Mouse (Mus musculus) Patski (cell line): ENCODE data around the gene Nnmt. TPM values are rescaled to one million over a fixed set of nuclear protein-coding genes. Genes with fewer than 3 reads are reported as not detected.
A peak's percentile ranks its signal among the peaks of the same experiment; 100 is the strongest.

Experiments used
- ATAC-seq: fragments of 100-300 bp; one replicate; pipeline ENCODE4 v1.8.0; 2021
- CTCF ChIA-PET: fragments of 350-600 bp; sonication (Branson Sonifier 250); formaldehyde crosslinking; loops from one replicate; lab custom pipeline; 2022; ENCODE audit warnings: inconsistent platforms; lab: Charles Lee
- POLR2A ChIA-PET: fragments of 350-600 bp; sonication (Branson Sonifier 250); formaldehyde crosslinking; loops from one replicate; lab custom pipeline; 2022; ENCODE audit warnings: antibody characterized with exemption, inconsistent platforms; lab: Charles Lee
- DNase-seq: peaks from one replicate; pipeline ENCODE4 v3.0.0-alpha.2; 2011; ENCODE audit warnings: low read depth, low spot score
- H3K27me3 ChIP-seq: fragments of 371-371 bp; one replicate; pipeline ENCODE4 v1.5.1; 2021
- CTCF ChIP-seq: fragments of 100-300 bp; IDR thresholded peaks from one replicate; pipeline ENCODE4 v1.5.1; 2021
- in situ Hi-C: fragments of 300-500 bp; cut with MboI; formaldehyde crosslinking; loops from 3 replicates; pipeline ENCODE4 v1.11.1; 2018; ENCODE audit warnings: low pct_unique_long_range_greater_than_20kb, mixed read lengths
- polyA plus RNA-seq: library from polyadenylated mRNA; unstranded; gene quantifications from one replicate; pipeline ENCODE4 v1.2.3, GENCODE M21; 2021

The Nnmt gene
- polyA plus RNA-seq, 1 experiment from 2014 or later = 28.4 TPM

DNA sequence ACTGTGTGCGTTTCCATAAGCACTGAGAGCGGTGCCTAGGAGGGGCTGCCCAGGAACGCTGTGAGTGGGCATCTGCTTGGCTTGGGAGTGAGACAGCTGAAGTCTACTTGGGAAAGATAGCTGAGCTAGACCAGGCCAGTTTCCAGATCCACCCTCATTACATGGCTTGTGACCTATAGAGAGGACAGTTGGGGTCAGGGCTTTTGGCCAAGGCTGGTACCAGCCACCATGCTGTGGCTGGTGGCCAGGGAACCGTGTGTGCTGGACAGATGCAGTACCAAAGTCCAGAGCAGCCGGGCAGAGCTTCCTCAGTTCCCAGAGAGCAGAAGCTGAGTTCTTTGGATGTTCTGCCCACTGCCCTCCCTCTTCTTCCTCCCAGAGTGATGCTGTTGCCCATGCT, 7.6 kb upstream of the Nnmt start:
- DNase-seq = no peak

DNA sequence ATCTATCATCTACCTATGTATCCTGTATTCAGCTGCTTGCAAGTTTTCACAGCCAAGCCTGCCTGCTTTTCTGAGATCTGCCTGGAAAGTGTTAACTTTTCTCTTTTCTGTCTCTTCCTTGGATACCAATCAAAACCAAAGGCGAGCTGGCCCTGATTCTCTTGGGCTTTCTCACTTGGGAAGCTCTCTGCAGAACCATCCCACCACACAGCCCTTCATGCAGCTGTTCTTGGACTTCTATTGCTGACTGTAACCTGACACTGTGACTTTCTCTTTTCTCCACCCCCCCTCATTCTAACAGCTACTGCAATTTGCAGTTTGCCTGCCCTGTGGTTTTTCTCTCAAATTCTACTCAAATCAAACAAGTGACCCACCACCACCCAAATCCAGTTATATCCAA, 6.1 kb upstream of the Nnmt start:
- ChIA-PET POLR2A (interaction anchor here (0.6 kb wide), 1 partner anchor 185 kb away, joined by 7 read pairs; no protein-coding TSS in a partner anchor), CTCF (no interaction called here)
- no peaks in the 10 kb centered on the region for H3K27me3 ChIP-seq
- DNase-seq (no peak), ATAC-seq (no peak)
- TF ChIP-seq CTCF = no peak
- in situ Hi-C loops = loop anchor here (25.0 kb wide), 1 partner anchor 1874 kb away; no protein-coding TSS in a partner anchor

More for the DNA sequence above, 7.6 kb upstream of the Nnmt start:
- ChIA-PET POLR2A (no interaction called here), CTCF (interaction anchor here (1.2 to 1.7 kb wide), 2 partner anchors 13 to 26 kb away, joined by 3 read pairs; no protein-coding TSS in a partner anchor)
- no peak for ATAC-seq
- no peak for TF ChIP-seq CTCF
- H3K27me3 ChIP-seq = no peaks in the 10 kb centered on the region
- in situ Hi-C loops = loop anchor here (25.0 kb wide), 1 partner anchor 1875 kb away; no protein-coding TSS in a partner anchor

DNA sequence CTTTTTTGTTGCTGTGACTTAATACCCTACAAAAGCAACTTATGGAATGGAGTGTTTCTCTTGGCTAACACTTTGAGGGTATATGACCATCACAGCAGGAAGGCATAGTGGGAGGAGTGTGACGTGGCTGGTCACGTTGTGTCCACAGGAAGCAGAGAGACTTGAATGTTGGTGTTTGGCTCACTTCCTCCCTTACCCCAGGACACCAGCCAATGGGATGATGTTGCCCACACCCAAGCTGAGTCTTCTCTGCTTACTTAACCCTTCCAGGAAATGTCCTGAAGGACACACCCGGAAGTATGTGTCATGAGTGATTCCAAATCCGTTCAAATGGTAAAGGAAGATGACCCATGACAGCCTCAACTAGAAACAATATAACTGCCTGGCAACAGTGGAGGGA, 4.8 kb upstream of the Nnmt start:
- POLR2A ChIA-PET = no interaction called here
- in situ Hi-C loops = loop anchor here (10.0 to 25.0 kb wide), 2 partner anchors 115 to 1872 kb away; partner anchors contain the start of genes Gm5617 and Rbm7
- CTCF ChIA-PET = no interaction called here
- no peak for TF ChIP-seq CTCF
- no peak for ATAC-seq
- H3K27me3 ChIP-seq = no peaks in the 10 kb centered on the region
- no peak for DNase-seq

DNA sequence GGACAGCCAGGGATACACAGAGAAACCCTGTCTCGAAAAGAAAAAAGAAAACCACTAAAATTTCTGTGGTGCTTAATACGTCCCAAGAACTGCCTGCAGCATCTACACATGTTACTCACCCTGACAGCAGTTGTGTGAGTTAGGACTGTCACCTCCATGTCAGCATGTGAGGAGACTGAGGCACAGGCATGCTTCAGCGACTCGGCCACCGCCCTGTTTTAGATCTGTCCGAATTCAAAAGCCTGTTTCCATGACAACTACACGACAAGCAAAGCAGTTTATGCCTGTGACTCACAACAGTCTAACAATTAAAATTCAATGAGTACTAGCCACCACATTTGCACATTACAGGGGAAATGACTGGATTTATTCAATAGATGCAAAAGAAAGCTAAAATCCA, 2.5 kb upstream of the Nnmt start:
- in situ Hi-C loops = loop anchor here (10.0 to 25.0 kb wide), 2 partner anchors 113 to 1870 kb away; partner anchors contain the start of genes Gm5617 and Rbm7
- ChIA-PET CTCF (interaction anchor here (0.9 to 1.8 kb wide), 2 partner anchors 8 to 12 kb away, joined by 3 to 5 read pairs; no protein-coding TSS in a partner anchor), POLR2A (no interaction called here)
- H3K27me3 ChIP-seq = no peaks in the 10 kb centered on the region
- DNase-seq (no peak), ATAC-seq (no peak)
- no peak for TF ChIP-seq CTCF

DNA sequence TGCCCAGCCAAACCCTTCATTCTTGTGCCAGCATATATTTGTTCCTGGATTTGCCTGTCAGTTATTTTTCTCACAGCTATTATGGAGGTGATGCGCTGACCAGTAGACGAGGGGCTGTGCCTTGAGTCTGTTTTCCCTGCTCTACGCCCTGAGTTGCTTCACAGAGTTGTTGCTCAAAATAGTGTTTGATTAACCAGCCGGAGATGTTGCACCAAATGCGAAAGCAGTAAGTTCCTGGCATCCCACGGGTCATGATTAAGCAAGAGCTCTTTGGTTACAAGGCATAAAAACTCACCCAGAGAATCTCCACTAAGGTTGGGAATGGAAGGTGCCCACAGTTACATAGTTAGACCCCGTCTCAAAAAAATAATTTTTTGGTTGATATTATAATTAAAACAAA, 1.2 kb upstream of the Nnmt start:
- H3K27me3 ChIP-seq = no peaks in the 10 kb centered on the region
- ATAC-seq = no peak
- no peak for TF ChIP-seq CTCF
- DNase-seq = no peak
- ChIA-PET CTCF (interaction anchor here (1.0 to 2.9 kb wide), 4 partner anchors 9 to 114 kb away, joined by 3 to 10 read pairs (median 6); no protein-coding TSS in a partner anchor), POLR2A (interaction anchor here (1.0 kb wide), 1 partner anchor 23 kb away, joined by 4 read pairs; no protein-coding TSS in a partner anchor)
- in situ Hi-C loops = loop anchor here (10.0 to 25.0 kb wide), 2 partner anchors 111 to 1869 kb away; partner anchors contain the start of genes Gm5617 and Rbm7

DNA sequence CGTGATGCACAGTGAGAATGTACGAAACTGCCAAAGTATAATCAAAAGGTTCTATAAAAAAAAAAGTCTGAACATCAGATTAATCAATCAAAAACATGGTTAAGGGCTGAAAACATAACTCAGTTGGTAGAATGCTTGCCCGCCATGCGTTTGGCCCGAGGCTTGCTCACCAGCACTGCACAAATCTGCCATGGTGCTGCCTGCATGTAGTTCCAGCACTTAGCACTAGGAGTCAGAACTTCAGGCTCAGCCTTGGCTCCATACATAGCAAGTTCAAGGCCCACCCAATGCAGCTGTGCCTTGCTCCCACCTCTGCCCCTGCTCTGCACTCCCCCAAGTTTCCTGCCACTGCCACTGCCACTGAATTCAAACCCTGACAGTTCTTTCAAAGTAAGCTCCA, 744 bp upstream of the Nnmt start:
- DNase-seq = no peak
- POLR2A ChIA-PET = interaction anchor here (1.3 kb wide), 1 partner anchor 13 kb away, joined by 3 read pairs; no protein-coding TSS in a partner anchor
- H3K27me3 ChIP-seq = no peaks in the 10 kb centered on the region
- TF ChIP-seq CTCF = peak; percentile 39
- in situ Hi-C loops = loop anchor here (10.0 to 25.0 kb wide), 2 partner anchors 111 to 1868 kb away; partner anchors contain the start of genes Gm5617 and Rbm7
- no peak for ATAC-seq
- CTCF ChIA-PET = interaction anchor here (1.0 to 2.9 kb wide), 6 partner anchors 10 to 114 kb away, joined by 3 to 10 read pairs (median 6); no protein-coding TSS in a partner anchor

DNA sequence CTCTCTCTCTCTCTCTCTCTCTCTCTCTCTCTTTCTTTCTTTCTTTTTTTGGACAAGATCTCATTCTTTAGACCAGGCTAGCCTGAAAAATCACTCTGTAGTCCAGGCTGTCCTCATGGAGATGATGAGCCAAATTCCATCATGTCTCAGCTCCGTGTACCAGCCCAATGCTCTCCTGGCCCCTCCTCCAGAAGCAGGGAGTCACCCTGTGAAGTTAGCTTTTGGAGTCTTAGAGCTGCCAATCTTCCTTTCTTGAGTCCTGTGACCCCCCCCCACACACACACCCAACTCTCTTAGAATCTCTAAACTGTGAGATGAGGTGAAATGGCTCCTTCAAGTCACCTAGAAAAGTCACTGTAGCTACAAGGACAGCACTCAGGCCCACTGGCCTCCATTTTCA, 727 bp downstream of the Nnmt start:
- ChIA-PET POLR2A (interaction anchor here (0.6 to 1.3 kb wide), 3 partner anchors 14 to 155 kb away, joined by 3 to 4 read pairs (median 3); partner anchors contain the start of genes Gm5617 and Rbm7), CTCF (interaction anchor here (1.1 to 2.9 kb wide), 3 partner anchors 10 to 17 kb away, joined by 3 to 10 read pairs (median 9); no protein-coding TSS in a partner anchor)
- TF ChIP-seq CTCF = no peak
- DNase-seq (no peak), ATAC-seq (peak; percentile 17)
- in situ Hi-C loops = loop anchor here (5.0 to 25.0 kb wide), 3 partner anchors 109 to 1867 kb away; partner anchors contain the start of genes Gm5617 and Rbm7
- no peaks in the 10 kb centered on the region for H3K27me3 ChIP-seq

DNA sequence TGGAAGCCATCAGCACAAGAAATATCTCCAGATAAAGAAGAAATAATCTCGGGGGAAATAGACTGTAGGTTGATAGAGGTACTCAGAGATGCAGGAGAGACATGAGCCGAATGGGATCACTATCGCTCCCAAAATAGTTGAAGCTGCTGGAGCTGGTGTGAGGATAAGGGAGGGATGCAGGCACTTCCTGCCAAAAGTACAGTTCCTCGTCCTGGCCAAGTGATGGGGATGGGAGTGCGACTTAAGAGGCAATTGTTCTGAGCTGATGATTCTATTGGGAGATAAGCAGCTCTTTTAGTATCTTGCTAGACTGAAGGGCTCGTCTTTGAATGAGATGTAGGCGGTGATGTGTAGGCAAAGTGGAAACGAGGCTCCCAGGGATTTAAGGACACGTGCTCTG, 4.1 kb downstream of the Nnmt start:
- CTCF ChIA-PET = interaction anchor here (2.1 kb wide), 1 partner anchor 15 kb away, joined by 7 read pairs; no protein-coding TSS in a partner anchor
- no peak for DNase-seq
- ATAC-seq = no peak
- in situ Hi-C loops = loop anchor here (5.0 to 25.0 kb wide), 3 partner anchors 106 to 1864 kb away; partner anchors contain the start of genes Gm5617 and Rbm7
- POLR2A ChIA-PET = no interaction called here
- TF ChIP-seq CTCF = no peak
- H3K27me3 ChIP-seq = no peaks in the 10 kb centered on the region

DNA sequence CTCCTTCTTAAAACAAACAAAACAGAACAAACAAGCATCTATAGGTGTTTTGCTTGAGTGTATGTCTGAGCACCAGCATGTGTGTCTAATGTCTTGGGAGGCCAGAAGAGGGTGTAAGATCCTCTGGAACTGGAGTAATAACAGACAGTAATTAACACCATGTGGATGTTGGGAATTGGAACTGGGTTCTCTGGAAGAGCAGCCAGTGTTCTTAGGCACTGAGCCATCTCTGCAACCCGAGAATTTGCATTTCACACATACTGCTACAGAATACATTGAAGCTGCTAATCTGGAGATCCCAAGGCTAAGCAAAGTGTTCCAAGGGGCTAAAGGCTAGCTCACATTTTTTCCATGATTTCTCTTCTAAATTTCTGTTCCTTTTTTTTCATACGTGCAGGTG, 4.9 kb downstream of the Nnmt start:
- CTCF ChIA-PET = interaction anchor here (0.9 to 2.1 kb wide), 2 partner anchors 12 to 14 kb away, joined by 3 to 7 read pairs; no protein-coding TSS in a partner anchor
- in situ Hi-C loops = loop anchor here (5.0 to 25.0 kb wide), 3 partner anchors 105 to 1863 kb away; partner anchors contain the start of genes Gm5617 and Rbm7
- POLR2A ChIA-PET = interaction anchor here (0.6 kb wide), 1 partner anchor 16 kb away, joined by 4 read pairs; no protein-coding TSS in a partner anchor
- no peak for DNase-seq
- no peak for TF ChIP-seq CTCF
- H3K27me3 ChIP-seq = no peaks in the 10 kb centered on the region
- ATAC-seq = no peak

DNA sequence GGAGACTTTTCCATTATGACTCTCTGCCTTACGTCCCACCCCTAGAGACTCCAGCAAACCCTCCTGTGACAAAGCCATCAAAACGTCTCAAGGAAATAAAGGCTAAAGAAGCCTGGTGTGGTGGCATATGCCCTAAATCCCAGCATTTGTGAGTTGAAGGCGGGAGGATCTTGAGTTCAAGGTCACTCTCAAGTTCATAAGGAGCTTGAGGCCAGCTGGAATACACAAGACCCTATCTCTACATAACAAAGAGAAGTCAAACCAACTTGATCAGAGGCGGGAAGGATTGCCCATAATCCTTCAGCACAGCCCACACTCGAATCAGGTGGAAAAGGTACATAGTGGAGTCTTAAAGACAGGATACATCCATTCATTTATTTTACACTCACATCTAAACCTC, 7.5 kb downstream of the Nnmt start:
- ATAC-seq (no peak), DNase-seq (no peak)
- H3K27me3 ChIP-seq = no peaks in the 10 kb centered on the region
- ChIA-PET POLR2A (no interaction called here), CTCF (interaction anchor here (2.0 to 2.1 kb wide), 2 partner anchors 11 to 16 kb away, joined by 5 to 8 read pairs; no protein-coding TSS in a partner anchor)
- TF ChIP-seq CTCF = no peak
- in situ Hi-C loops = loop anchor here (25.0 kb wide), 1 partner anchor 860 kb away; no protein-coding TSS in a partner anchor
